19 mouse cellular contexts compared by ENCODE assay signal in the genomic region with DNA sequence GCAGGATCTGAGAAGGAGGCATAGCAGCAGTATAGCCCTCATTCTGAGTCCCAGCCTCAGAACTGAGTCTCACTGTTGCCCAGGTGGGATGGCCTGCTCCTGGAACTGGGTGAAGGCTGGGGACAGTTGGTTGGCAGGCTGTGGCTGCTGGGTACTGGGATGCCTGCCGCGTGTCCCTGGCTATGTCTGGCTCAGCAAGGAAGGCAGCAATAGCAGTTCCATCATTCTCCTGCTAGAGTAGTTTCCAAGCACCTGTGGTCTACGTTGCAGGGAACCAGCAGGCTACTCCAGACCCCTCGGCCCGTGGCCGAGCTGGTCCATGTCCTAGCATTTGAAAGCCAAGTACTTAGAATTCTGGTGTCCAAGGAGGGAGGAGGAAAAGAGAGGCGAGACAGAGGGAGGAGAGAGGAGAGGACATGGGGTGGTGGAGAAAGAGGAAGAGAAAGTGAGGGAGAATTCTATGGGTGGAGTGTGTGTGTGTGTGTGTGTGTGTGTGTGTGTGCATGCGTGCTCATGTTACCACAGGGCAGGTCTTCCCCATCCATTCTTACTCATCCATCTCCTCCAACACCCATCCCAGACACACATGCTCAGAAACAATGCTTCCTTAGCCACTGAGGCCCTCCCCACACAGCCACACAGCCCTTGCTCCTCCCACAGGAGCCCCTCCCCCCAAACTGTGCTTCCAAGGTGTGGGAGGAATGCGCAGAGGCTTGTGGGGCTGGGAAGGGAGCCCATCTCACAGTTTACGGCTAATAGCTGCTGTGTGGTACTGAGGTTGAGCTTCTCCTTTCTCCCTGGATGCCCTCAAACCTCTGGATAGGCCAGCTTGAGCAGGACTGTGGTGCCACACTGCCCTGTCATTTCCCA. TPM values are rescaled to one million over a fixed set of nuclear protein-coding genes. Genes with fewer than 3 reads are reported as not detected.
DNase-seq lines count a peak whose midpoint lies in the region; ATAC-seq lines count a peak whose summit lies in the region.
"Had no signal": no experiment of that assay in that cellular context is flagged by ENCODE, and none has a peak within 500 bp of the region (broad histone marks: within the 10 kb centered on the region; RNA-seq: fewer than 3 reads in every experiment).

No protein-coding gene starts in this region.

- ATAC-seq in kidney, embryonic 14.5 days (ENCODE audit: low FRiP score, low TSS enrichment): peak; percentile 52; the same call in 1 of the 2 replicates
- ATAC-seq in granulocyte monocyte progenitor cell, adult 5-6 weeks (replicated peaks; ENCODE audit: poor library complexity, severe bottlenecking): peak; percentile 93
- ATAC-seq in frontal cortex, adult (ENCODE audit: low TSS enrichment): no peak
- ATAC-seq: forebrain, embryonic 13.5 days had no signal

- H3K9ac ChIP-seq in kidney, embryonic 14.5 days (ENCODE audit: low read depth, low read length): no peak overlapping the region
- H3K9ac ChIP-seq: forebrain, embryonic 13.5 days; liver, embryonic 14.5 days; neural tube, embryonic 13.5 days had no signal

- H3K4me3 ChIP-seq in kidney, embryonic 14.5 days (ENCODE audit: low read length): no peak overlapping the region
- H3K4me3 ChIP-seq: forebrain, embryonic 13.5 days; gastrocnemius, adult 2 months; neural tube, embryonic 13.5 days had no signal

- no peak overlapping the region for H3K27ac ChIP-seq in kidney, embryonic 14.5 days (ENCODE audit: low read depth, low read length)
- H3K27ac ChIP-seq: forebrain, embryonic 13.5 days; gastrocnemius, adult 2 months; liver, embryonic 14.5 days; neural tube, embryonic 13.5 days had no signal

- no peaks in the 10 kb centered on the region for H3K36me3 ChIP-seq in kidney, embryonic 14.5 days (ENCODE audit: control insufficient read depth, insufficient read depth, low read length)
- H3K36me3 ChIP-seq: neural tube, embryonic 13.5 days had no signal

- no peak overlapping the region for H3K4me2 ChIP-seq in kidney, embryonic 14.5 days (replicated peaks; ENCODE audit: low read depth, low read length)
- H3K4me2 ChIP-seq: forebrain, embryonic 13.5 days; neural tube, embryonic 13.5 days had no signal

- WGBS in kidney, embryonic 14.5 days: 73% methylated on average over 10 of the region's 10 CpGs

- no peaks in the 10 kb centered on the region for H3K27me3 ChIP-seq in kidney, embryonic 14.5 days (ENCODE audit: control insufficient read depth, insufficient read depth, low read length)
- H3K27me3 ChIP-seq: forebrain, embryonic 13.5 days had no signal

- no peaks in the 10 kb centered on the region for H3K9me3 ChIP-seq in kidney, embryonic 14.5 days (ENCODE audit: control insufficient read depth, low read length)
- H3K9me3 ChIP-seq: forebrain, embryonic 13.5 days; neural tube, embryonic 13.5 days had no signal

- H3K4me1 ChIP-seq in kidney, embryonic 14.5 days (ENCODE audit: control insufficient read depth, insufficient read depth, low read length): no peaks in the 10 kb centered on the region

- no peak for DNase-seq in kidney, postnatal 25 days
- DNase-seq in right cerebral cortex, postnatal 25 days: peak; percentile 33
- no peak for DNase-seq in right cerebral cortex, postnatal 36 days (ENCODE audit: low spot score in 2 of 2)
- peak; percentile 1 for DNase-seq in yolk sac, embryonic 10.5 days (ENCODE audit: low spot score)
- no peak for DNase-seq in urinary bladder, adult 18-20 months (ENCODE audit: low spot score in 2 of 2)
- DNase-seq: cerebellum, adult 9-11 months; gastrocnemius, adult 2 months; heart, postnatal 14 days; kidney, postnatal 10 days; lung, postnatal 14 days; midbrain, embryonic 14.5 days; retina, postnatal 1 day; thymus, adult 18-20 months had no signal

RNA-seq across cellular contexts. Expression of gene Hdac4, which starts 55.3 kb away (rescaled TPM):
- polyA plus RNA-seq in kidney, embryonic 14.5 days (2014; fragmentation: Nextera tagmentation; extraction: Ambion mirVana): 20.6 and 22.0 TPM in 2 replicates
- 11.7 and 13.0 TPM in 2 replicates for total RNA-seq in granulocyte monocyte progenitor cell, adult 5-6 weeks (2014; fragmentation: Nextera tagmentation)
- 12.1 and 13.8 TPM in 2 replicates for total RNA-seq in granulocyte monocyte progenitor cell, adult 5-6 weeks (2017)

Comparison
In these comparisons a context has a peak if more than half of its experiments do, and no peak if none do; other contexts are left out.
1. DNase-seq: peak in right cerebral cortex, postnatal 25 days (single experiment) and yolk sac, embryonic 10.5 days (single experiment); none in kidney, postnatal 25 days (0 of 2), right cerebral cortex, postnatal 36 days (0 of 2) and urinary bladder, adult 18-20 months (0 of 2).